Mouse (Mus musculus) erythroblast, embryonic 14.5 days (primary cell): Measurements from ENCODE around the gene Macrod2.

Experiments
- GATA1 ChIP-seq: IDR thresholded peaks from 2 replicates; pipeline ENCODE4 v1.6.1; 2012; ENCODE audit warnings: low read length, inconsistent platforms, mixed read lengths
- TAL1 ChIP-seq: IDR thresholded peaks from 3 replicates; pipeline ENCODE4 v1.6.1; 2012; ENCODE audit warnings: low read length, inconsistent platforms, mixed read lengths

DNA sequence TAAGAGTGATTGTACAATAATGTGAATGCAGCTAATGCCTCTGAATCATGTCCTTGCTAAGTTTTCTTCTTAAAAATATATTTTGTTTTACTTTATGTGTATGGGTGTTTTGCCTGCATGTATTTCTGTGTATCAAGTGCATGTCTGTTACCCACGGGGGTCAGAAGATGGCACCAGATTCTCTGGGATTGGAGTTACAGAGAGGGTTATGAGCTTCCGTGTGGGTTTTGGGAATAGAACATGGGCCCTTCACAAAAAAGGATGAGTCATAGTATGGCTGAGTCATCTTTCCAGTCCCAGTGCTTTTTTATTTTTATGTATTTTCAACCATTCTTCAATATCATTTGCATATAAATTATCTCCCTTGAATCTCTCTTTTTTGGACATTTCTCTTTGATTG, 135.1 kb downstream of the Macrod2 start:
- no peak for TF ChIP-seq GATA1
- no peak for TF ChIP-seq TAL1
